Mouse (Mus musculus): ENCODE data around the gene Cdsn.

DNA sequence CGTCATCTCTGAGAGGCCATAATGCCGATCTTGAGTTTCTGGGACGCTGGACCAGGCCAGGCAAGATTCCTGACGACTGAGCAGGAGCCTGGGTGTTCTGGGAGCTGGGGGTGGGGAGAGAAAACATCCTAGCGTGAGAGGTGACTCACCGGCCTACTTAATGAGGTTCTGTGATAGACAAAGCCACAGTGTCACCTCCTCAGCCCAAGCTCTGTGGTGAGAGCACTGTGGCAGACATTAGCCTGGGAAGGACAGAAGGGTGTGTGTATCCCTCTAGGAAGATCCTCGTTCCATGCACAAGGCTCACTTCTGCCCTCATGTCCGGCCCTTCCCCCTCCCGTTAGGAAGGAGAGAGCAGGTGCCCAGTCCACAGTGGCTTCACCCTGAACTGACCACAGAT, 5.4 kb downstream of the Cdsn start:
- no peak for TF ChIP-seq CTCF (IDR thresholded peaks at IDR 0.05; ENCODE audit: low read depth)
- no peak for TF ChIP-seq EP300 (optimal IDR thresholded peaks at IDR 0.05)
